Mouse (Mus musculus) right cerebral cortex, adult 2 months (tissue): ENCODE data around the gene Pik3c2a.

Source experiments
- DNase-seq, 2 experiments: peaks; one replicate each; pipeline ENCODE4 v3.0.0; 2021 to 2022; ENCODE audit warnings: low spot score in 2 of 2

Pik3c2a gene

GRCm38 (mm10) chr7:116298389-116298788, 144.9 kb downstream of the Pik3c2a start:
- DNase-seq, result no peak

- DNase-seq, result no peak
Measured at GRCm38 (mm10) chr7:116294961-116295360, 148.3 kb downstream of the Pik3c2a start.

GRCm38 (mm10) chr7:116292377-116292776, 150.9 kb downstream of the Pik3c2a start:
- DNase-seq, result no peak

GRCm38 (mm10) chr7:116290559-116290958, 152.7 kb downstream of the Pik3c2a start:
- no peak for DNase-seq

- no peak for DNase-seq
Measured at GRCm38 (mm10) chr7:116288996-116289395, 154.3 kb downstream of the Pik3c2a start.

- DNase-seq, result no peak
Measured at GRCm38 (mm10) chr7:116287959-116288358, 155.3 kb downstream of the Pik3c2a start.
